Mouse (Mus musculus) myocyte (in vitro differentiated cells): ENCODE measurements at regions not wholly inside any gene's neighbourhood (a gene's known extent, or its start where the extent isn't known, plus 50 kb on each side); places are given as distances from the start of the nearest gene placed in this dataset.

Experiments
- H3K27me3 ChIP-seq: one replicate; pipeline ENCODE4 v1.6.1; 2011; ENCODE audit not compliant: control insufficient read depth, insufficient read depth, insufficient read length
- H3K36me3 ChIP-seq: one replicate; pipeline ENCODE4 v1.6.1; 2011; ENCODE audit not compliant: control insufficient read depth, insufficient read depth
- H3K4me2 ChIP-seq: one replicate; pipeline ENCODE4 v1.6.1; 2011; ENCODE audit warnings: low read depth, control low read depth
- H3K4me3 ChIP-seq: one replicate; pipeline ENCODE4 v1.5.1; 2011; ENCODE audit warnings: mild to moderate bottlenecking, control low read depth, moderate library complexity
- H3K79me2 ChIP-seq: one replicate; pipeline ENCODE4 v1.6.1; 2011; ENCODE audit not compliant: control insufficient read depth, insufficient read depth
- H3ac ChIP-seq: one replicate; pipeline ENCODE4 v1.6.1; 2011; ENCODE audit not compliant: control insufficient read depth, insufficient read length
- CEBPB ChIP-seq: IDR thresholded peaks from 2 replicates; pipeline ENCODE4 v1.6.1; 2011; ENCODE audit warnings: mild to moderate bottlenecking, moderate library complexity; ENCODE audit not compliant: poor library complexity, insufficient read depth, severe bottlenecking
- E2F4 ChIP-seq: IDR thresholded peaks from one replicate; pipeline ENCODE4 v1.6.1; 2011; ENCODE audit warnings: mild to moderate bottlenecking, control low read depth, moderate library complexity; ENCODE audit not compliant: insufficient read depth
- MAX ChIP-seq: IDR thresholded peaks from one replicate; pipeline ENCODE4 v1.6.1; 2011; ENCODE audit warnings: low read depth, mild to moderate bottlenecking, control low read depth
- MYOD1 ChIP-seq, 3 experiments: IDR thresholded peaks; one replicate each; pipeline ENCODE4 v1.6.1; 2011; ENCODE audit warnings: control low read depth in 2 of 3, low read depth in 2 of 3, mild to moderate bottlenecking in 2 of 3, moderate library complexity in 1 of 3; ENCODE audit not compliant: insufficient read length in 2 of 3, control insufficient read depth in 1 of 3
- MYOG ChIP-seq, 3 experiments: IDR thresholded peaks; one replicate each; pipeline ENCODE4 v1.6.1; 2011; ENCODE audit warnings: control low read depth in 2 of 3, low read depth in 2 of 3, mild to moderate bottlenecking in 2 of 3; ENCODE audit not compliant: insufficient read length in 2 of 3, control insufficient read depth in 1 of 3, insufficient read depth in 1 of 3
- POLR2A ChIP-seq: IDR thresholded peaks from one replicate; pipeline ENCODE4 v1.6.1; 2011; ENCODE audit warnings: low read depth, mild to moderate bottlenecking, control low read depth, moderate library complexity; ENCODE audit not compliant: insufficient read length
- POLR2AphosphoS2 ChIP-seq: IDR thresholded peaks from one replicate; pipeline ENCODE4 v1.6.1; 2011; ENCODE audit warnings: low read depth, control low read depth; ENCODE audit not compliant: insufficient read length
- REST ChIP-seq: IDR thresholded peaks from one replicate; pipeline ENCODE4 v1.6.1; 2011; ENCODE audit warnings: mild to moderate bottlenecking, control low read depth, moderate library complexity; ENCODE audit not compliant: insufficient read depth, insufficient read length
- SRF ChIP-seq: IDR thresholded peaks from one replicate; pipeline ENCODE4 v1.6.1; 2011; ENCODE audit warnings: low read depth; ENCODE audit not compliant: control insufficient read depth, insufficient read length
- TCF12 ChIP-seq: IDR thresholded peaks from one replicate; pipeline ENCODE4 v1.6.1; 2011; ENCODE audit warnings: mild to moderate bottlenecking, control low read depth; ENCODE audit not compliant: poor library complexity, insufficient read depth, severe bottlenecking
- TCF3 ChIP-seq: IDR thresholded peaks from one replicate; pipeline ENCODE4 v1.6.1; 2011; ENCODE audit warnings: low read depth, control low read depth; ENCODE audit not compliant: insufficient read length
- USF1 ChIP-seq: IDR thresholded peaks from one replicate; pipeline ENCODE4 v1.6.1; 2011; ENCODE audit warnings: low read depth, mild to moderate bottlenecking, control low read depth, moderate library complexity

GRCm38 (mm10) chr7:75063816-75064215, 245.2 kb downstream of the Sv2b start:
- Histone ChIP-seq H3K4me3 (no peak overlapping the region), H3K4me2 (no peak overlapping the region), H3ac (no peak overlapping the region), H3K79me2 (no peaks in the 10 kb centered on the region), H3K36me3 (no peaks in the 10 kb centered on the region), H3K27me3 (no peaks in the 10 kb centered on the region)
- no peak for TF ChIP-seq USF1
- TF ChIP-seq TCF3 = no peak
- no peak for TF ChIP-seq MYOD1 (IDR thresholded peaks at IDR 0.05; ENCODE audit: control insufficient read depth in 1 of 3, insufficient read length in 2 of 3, low read depth in 2 of 3)
- no peak for TF ChIP-seq POLR2A
- no peak for TF ChIP-seq E2F4
- no peak for TF ChIP-seq MYOG (IDR thresholded peaks at IDR 0.05; ENCODE audit: control insufficient read depth in 1 of 3, insufficient read depth in 1 of 3, insufficient read length in 2 of 3, low read depth in 2 of 3)

- Histone ChIP-seq H3K4me2 (no peak overlapping the region), H3K79me2 (no peaks in the 10 kb centered on the region), H3K36me3 (no peaks in the 10 kb centered on the region), H3ac (no peak overlapping the region), H3K4me3 (no peak overlapping the region), H3K27me3 (no peaks in the 10 kb centered on the region)
- no peak for TF ChIP-seq MAX
- no peak for TF ChIP-seq USF1
- no peak for TF ChIP-seq SRF
- TF ChIP-seq TCF12 = no peak
- TF ChIP-seq POLR2AphosphoS2 = no peak
Observed at GRCm38 (mm10) chr7:75050231-75050630, 258.8 kb downstream of the Sv2b start.

GRCm38 (mm10) chr7:75049751-75050150, 259.3 kb downstream of the Sv2b start:
- TF ChIP-seq USF1 = no peak
- TF ChIP-seq POLR2A = no peak
- no peak for TF ChIP-seq MYOD1 (IDR thresholded peaks at IDR 0.05; ENCODE audit: control insufficient read depth in 1 of 3, insufficient read length in 2 of 3, low read depth in 2 of 3)
- TF ChIP-seq CEBPB = no peak
- no peak for TF ChIP-seq TCF12
- no peak for TF ChIP-seq TCF3
- no peak for TF ChIP-seq MYOG (IDR thresholded peaks at IDR 0.05; ENCODE audit: control insufficient read depth in 1 of 3, insufficient read depth in 1 of 3, insufficient read length in 2 of 3, low read depth in 2 of 3)
- no peak for TF ChIP-seq MAX
- no peak for TF ChIP-seq POLR2AphosphoS2
- no peak for TF ChIP-seq SRF
- TF ChIP-seq REST = no peak
- TF ChIP-seq E2F4 = no peak
- Histone ChIP-seq H3ac (no peak overlapping the region), H3K27me3 (no peaks in the 10 kb centered on the region), H3K36me3 (no peaks in the 10 kb centered on the region), H3K79me2 (no peaks in the 10 kb centered on the region), H3K4me2 (no peak overlapping the region), H3K4me3 (no peak overlapping the region)

GRCm38 (mm10) chr7:75048822-75049221, 260.2 kb downstream of the Sv2b start:
- no peaks in the 10 kb centered on the region for H3K36me3 ChIP-seq
- H3K4me2 ChIP-seq = no peak overlapping the region
- H3K4me3 ChIP-seq = no peak overlapping the region
- H3ac ChIP-seq = no peak overlapping the region
- TF ChIP-seq USF1 = no peak
- no peak for TF ChIP-seq TCF3
- TF ChIP-seq POLR2A = no peak
- no peak for TF ChIP-seq MYOD1 (IDR thresholded peaks at IDR 0.05; ENCODE audit: control insufficient read depth in 1 of 3, insufficient read length in 2 of 3, low read depth in 2 of 3)
- TF ChIP-seq MYOG (IDR thresholded peaks at IDR 0.05; ENCODE audit: control insufficient read depth in 1 of 3, insufficient read depth in 1 of 3, insufficient read length in 2 of 3, low read depth in 2 of 3) = no peak
- no peak for TF ChIP-seq E2F4
- TF ChIP-seq POLR2AphosphoS2 = no peak
- no peak for TF ChIP-seq SRF
- H3K79me2 ChIP-seq = no peaks in the 10 kb centered on the region
- H3K27me3 ChIP-seq = no peaks in the 10 kb centered on the region

GRCm38 (mm10) chr7:75047827-75048226, 261.2 kb downstream of the Sv2b start:
- H3K36me3 ChIP-seq = no peaks in the 10 kb centered on the region
- no peak for TF ChIP-seq MYOG (IDR thresholded peaks at IDR 0.05; ENCODE audit: control insufficient read depth in 1 of 3, insufficient read depth in 1 of 3, insufficient read length in 2 of 3, low read depth in 2 of 3)
- TF ChIP-seq CEBPB = no peak
- TF ChIP-seq REST = no peak
- no peak for TF ChIP-seq USF1
- no peak for TF ChIP-seq POLR2A
- TF ChIP-seq TCF3 = no peak
- TF ChIP-seq TCF12 = no peak
- TF ChIP-seq POLR2AphosphoS2 = no peak
- no peak for TF ChIP-seq MYOD1 (IDR thresholded peaks at IDR 0.05; ENCODE audit: control insufficient read depth in 1 of 3, insufficient read length in 2 of 3, low read depth in 2 of 3)
- TF ChIP-seq SRF = no peak
- TF ChIP-seq MAX = no peak
- no peak for TF ChIP-seq E2F4
- H3K79me2 ChIP-seq = no peaks in the 10 kb centered on the region
- no peak overlapping the region for H3K4me3 ChIP-seq
- H3ac ChIP-seq = no peak overlapping the region
- H3K4me2 ChIP-seq = no peak overlapping the region
- no peaks in the 10 kb centered on the region for H3K27me3 ChIP-seq
